Mouse (Mus musculus) lung, postnatal 0 days (tissue): Measurements from ENCODE around the gene Aurkb.

ENCODE experiments used
- CTCF ChIP-seq: IDR thresholded peaks from 2 replicates; pipeline ENCODE4 v1.5.1; 2016; ENCODE audit warnings: antibody characterized with exemption, mild to moderate bottlenecking
- EP300 ChIP-seq: IDR thresholded peaks from 2 replicates; pipeline ENCODE4 v1.6.1; 2016; ENCODE audit warnings: antibody characterized with exemption, mild to moderate bottlenecking, control low read depth

- TF ChIP-seq CTCF, result no peak
- no peak for TF ChIP-seq EP300
Observed at GRCm38 (mm10) chr11:69077316-69077715, 31.9 kb downstream of the Aurkb start.
